Mouse (Mus musculus): ENCODE measurements around the gene Cenpv.

DNA sequence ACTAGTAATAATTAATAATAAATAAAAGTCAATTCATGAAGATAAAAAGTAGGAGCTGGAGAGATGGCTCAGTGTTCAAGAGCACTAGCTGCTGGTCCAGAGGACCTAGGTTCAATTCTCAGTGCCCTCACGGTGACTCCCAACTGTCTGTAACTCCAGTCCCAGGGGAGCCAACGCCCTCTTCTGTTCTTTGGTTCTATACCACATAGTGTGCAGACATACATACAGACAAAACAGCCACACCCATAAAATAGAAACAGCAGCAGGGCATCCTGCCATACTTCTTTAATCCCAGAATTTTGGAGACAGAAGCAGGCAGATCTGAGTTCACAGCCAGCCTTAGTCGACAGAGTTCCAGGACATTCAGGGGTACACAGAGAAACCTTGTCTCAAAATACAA lies 4.9 kb upstream of the Cenpv start:
- TF ChIP-seq CTCF (IDR thresholded peaks at IDR 0.05; ENCODE audit: control insufficient read depth, insufficient read depth, insufficient read length) = no peak
- no peak for TF ChIP-seq MYOG (IDR thresholded peaks at IDR 0.05; ENCODE audit: control insufficient read depth, extremely low read depth, insufficient read length)
- no peak for TF ChIP-seq MAX (IDR thresholded peaks at IDR 0.05)
- TF ChIP-seq CEBPB (IDR thresholded peaks at IDR 0.05; ENCODE audit: low read depth) = no peak
- no peak for TF ChIP-seq USF1 (IDR thresholded peaks at IDR 0.05; ENCODE audit: low read depth)
- no peak for TF ChIP-seq MYOD1 (IDR thresholded peaks at IDR 0.05; ENCODE audit: control insufficient read depth, insufficient read length, low read depth)
- TF ChIP-seq FOSL1 (IDR thresholded peaks at IDR 0.05; ENCODE audit: insufficient read depth, low read length, poor library complexity, severe bottlenecking) = no peak
